Mouse (Mus musculus) ES-E14 (cell line): Measurements from ENCODE around the gene Tnfaip8l1.

Source experiments
- CHD2 ChIP-seq: IDR thresholded peaks from 2 replicates; pipeline ENCODE4 v1.6.1; 2014; ENCODE audit warnings: mild to moderate bottlenecking, low read depth, low read length, inconsistent platforms
- HCFC1 ChIP-seq: IDR thresholded peaks from 2 replicates; pipeline ENCODE4 v1.6.1; 2012; ENCODE audit warnings: low read length, inconsistent platforms, borderline replicate concordance; ENCODE audit not compliant: insufficient read depth
- ZNF384 ChIP-seq: IDR thresholded peaks from 2 replicates; pipeline ENCODE4 v1.6.1; 2012; ENCODE audit warnings: low read depth, low read length, inconsistent platforms

DNA sequence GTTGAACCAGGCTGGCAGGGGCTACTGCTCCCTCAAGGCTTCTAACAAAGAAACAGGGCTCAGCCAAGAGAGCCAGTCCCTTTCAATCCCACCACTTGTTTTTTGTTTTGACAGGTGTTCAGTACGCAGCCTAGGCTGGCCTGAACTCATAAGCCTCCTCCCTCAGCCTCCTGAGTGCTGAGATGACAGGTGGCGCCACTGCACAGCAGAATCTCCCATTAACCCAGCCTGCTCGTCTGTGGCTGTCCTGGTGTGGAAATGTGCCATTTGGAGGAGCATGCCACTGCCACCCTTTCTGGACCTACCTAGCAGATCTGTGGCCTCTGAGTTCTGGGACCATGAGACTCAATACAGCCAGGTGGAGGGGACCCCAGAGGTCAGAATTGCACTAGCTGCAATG is 41.5 kb downstream of the Tnfaip8l1 start:
- TF ChIP-seq HCFC1 (no peak), ZNF384 (no peak), CHD2 (no peak)
